Mouse (Mus musculus): ENCODE data around the gene Atp2a1.

Gene Atp2a1

GRCm38 (mm10) chr7:126472713-126473112 lies 9.8 kb upstream of the Atp2a1 start:
- DNase-seq (ENCODE audit: low spot score), result no peak

DNA sequence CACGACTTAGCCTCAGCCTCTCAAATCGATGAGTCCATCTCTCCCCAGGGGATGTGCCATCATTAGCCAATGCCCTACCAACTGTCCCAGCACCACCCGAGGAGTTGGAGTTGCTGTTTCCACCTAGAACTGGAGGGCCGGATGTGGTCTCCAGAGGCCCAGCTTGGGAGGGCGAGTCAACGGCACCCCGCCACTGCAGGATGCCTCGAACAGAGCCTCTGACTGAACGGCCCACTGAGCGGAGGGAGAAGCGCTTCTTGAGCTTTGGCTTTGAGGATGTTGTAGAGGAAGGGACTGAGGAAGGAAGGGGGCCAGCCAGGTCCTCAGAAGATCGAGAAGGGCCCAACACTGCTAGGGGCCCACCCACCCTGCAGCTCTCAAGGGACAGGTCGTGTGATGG lies 9.4 kb upstream of the Atp2a1 start:
- no peak for DNase-seq (ENCODE audit: low spot score)

GRCm38 (mm10) chr7:126471853-126472252 lies 8.9 kb upstream of the Atp2a1 start:
- DNase-seq (ENCODE audit: low spot score), result no peak

GRCm38 (mm10) chr7:126471361-126471760 lies 8.5 kb upstream of the Atp2a1 start:
- no peak for DNase-seq (ENCODE audit: low spot score)

GRCm38 (mm10) chr7:126470077-126470476 lies 7.2 kb upstream of the Atp2a1 start:
- DNase-seq (ENCODE audit: low spot score), result no peak

- DNase-seq (ENCODE audit: low spot score), result no peak
Measured at GRCm38 (mm10) chr7:126467834-126468627, 5.1 kb upstream of the Atp2a1 start.

- peak; percentile 69 for DNase-seq (ENCODE audit: low spot score)
Measured at GRCm38 (mm10) chr7:126467271-126467670, 4.4 kb upstream of the Atp2a1 start.

DNA sequence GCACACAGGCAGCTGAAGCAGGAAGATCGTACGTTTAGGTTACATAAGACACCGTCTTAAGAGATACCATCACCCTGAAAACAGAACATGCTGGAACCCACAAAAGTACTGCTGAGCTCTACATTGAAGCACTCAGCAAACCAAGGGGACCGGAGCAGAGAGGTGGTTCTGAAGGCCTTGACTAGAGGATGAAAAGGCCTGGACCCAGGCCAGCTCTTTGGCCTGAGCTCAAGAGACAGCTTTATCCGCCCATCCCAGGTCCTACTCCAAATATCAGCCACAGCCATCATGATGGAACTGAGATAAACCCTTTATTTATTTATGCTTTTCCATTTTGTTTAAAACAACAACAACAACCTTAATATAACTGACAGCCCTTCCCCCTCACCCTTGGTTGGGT lies 3.8 kb upstream of the Atp2a1 start:
- no peak for DNase-seq (ENCODE audit: low spot score)

DNA sequence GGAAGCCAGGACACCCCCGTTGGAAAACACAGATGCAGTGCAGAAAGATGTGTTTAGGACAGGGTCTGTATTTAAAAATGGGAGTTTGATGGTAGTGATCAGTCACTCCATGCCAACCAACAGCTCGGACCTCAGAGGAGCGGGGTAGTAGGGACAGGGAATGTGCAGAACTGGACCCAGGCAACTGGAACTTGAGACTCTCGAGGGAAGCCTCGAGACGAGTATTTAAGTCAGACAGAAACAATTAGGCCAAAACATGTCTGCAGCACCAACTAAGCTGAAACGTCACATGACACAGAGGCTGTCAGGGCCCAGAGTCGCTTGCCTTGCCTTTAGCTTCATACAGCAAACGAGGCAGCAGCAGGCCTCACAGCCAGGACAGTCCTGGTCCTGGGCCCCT lies 3.2 kb upstream of the Atp2a1 start:
- no peak for DNase-seq (ENCODE audit: low spot score)

DNA sequence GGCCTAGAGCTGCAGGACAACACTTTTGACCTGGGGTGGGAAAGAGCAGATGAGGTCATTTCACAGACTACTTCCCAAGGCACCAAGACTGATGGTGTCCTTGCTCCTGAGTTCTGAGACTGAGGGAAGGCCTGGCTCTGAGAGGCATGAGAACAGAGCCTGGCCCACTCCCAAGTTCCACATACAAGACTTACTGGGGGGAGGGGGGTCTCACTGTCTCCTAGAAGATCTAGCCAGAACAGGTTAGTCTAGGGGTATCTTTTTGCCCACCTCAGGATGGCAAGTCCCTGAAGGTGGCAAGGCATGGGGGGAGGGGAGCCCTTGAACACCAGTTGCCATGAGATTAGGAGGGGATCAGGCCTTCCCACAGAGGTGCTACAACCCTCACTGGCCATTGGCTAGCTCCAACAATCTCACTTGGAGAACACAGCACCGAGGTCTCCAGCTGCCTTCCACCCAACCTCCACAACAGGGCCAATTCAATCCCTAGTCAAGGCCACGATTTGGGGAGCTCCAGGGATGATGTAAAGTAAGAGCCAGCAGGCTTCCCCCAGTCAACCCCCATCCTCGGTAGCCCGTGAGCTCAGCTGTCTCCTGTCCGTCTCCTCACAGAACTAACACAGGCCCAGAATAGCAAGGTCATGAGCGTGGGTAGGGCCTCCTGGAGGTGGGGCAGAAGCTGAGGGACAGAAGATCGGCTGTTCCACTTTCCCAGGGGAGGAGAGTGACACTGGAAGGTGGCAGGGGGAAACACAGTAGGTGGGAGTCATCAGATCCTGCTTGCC lies 2.5 kb upstream of the Atp2a1 start:
- DNase-seq (ENCODE audit: low spot score), result no peak

GRCm38 (mm10) chr7:126464836-126465235 lies 1.9 kb upstream of the Atp2a1 start:
- no peak for DNase-seq (ENCODE audit: low spot score)

DNA sequence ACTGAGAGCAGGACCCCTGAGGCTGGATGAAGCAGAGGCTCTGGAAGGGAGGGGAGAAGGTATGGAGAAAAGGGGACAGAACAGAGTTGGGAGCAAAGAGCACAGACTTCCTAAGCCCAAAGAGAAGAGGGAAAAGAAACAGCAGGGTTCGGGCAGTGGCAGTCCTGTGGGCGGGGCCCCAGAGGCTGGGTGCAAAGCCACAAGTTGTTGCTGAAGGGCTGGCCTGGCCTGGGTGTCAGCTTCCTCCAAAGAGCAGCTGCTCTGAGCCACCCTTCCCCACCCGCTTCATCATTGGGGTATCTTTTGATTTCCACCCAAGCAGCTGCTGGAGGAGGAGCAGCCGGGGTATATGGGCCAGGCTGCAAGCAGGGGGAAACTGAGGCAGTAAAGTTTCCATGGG lies 1.2 kb upstream of the Atp2a1 start:
- no peak for DNase-seq (ENCODE audit: low spot score)

GRCm38 (mm10) chr7:126463547-126463946 lies 639 bp upstream of the Atp2a1 start:
- no peak for DNase-seq (ENCODE audit: low spot score)

DNA sequence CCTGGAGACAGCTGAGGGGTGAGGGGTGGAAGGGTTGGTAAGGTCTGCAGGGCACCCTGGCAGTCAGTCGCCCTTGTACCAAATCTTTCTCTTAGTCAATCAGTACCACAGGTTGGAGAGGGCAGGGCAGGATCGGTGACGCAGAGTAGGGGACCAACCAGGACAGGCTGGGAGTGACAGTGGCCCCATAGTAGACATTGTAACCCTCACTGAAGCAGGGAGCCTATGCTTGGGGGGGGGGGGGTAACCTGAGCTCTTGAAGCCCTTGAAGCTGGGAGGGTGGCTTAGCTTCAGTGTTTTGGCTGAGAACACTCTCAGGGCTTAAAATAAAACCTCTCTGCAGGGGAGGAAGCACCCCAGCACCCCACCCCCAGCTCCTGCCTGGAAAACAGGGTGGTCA lies 1.3 kb downstream of the Atp2a1 start:
- DNase-seq (ENCODE audit: low spot score), result no peak

GRCm38 (mm10) chr7:126460623-126461399 lies 2.1 kb downstream of the Atp2a1 start:
- no peak for DNase-seq (ENCODE audit: low spot score)

GRCm38 (mm10) chr7:126458844-126459618 lies 3.9 kb downstream of the Atp2a1 start:
- DNase-seq (ENCODE audit: low spot score), result no peak

- DNase-seq (ENCODE audit: low spot score), result no peak
Measured at GRCm38 (mm10) chr7:126458225-126458624, 4.7 kb downstream of the Atp2a1 start.

DNA sequence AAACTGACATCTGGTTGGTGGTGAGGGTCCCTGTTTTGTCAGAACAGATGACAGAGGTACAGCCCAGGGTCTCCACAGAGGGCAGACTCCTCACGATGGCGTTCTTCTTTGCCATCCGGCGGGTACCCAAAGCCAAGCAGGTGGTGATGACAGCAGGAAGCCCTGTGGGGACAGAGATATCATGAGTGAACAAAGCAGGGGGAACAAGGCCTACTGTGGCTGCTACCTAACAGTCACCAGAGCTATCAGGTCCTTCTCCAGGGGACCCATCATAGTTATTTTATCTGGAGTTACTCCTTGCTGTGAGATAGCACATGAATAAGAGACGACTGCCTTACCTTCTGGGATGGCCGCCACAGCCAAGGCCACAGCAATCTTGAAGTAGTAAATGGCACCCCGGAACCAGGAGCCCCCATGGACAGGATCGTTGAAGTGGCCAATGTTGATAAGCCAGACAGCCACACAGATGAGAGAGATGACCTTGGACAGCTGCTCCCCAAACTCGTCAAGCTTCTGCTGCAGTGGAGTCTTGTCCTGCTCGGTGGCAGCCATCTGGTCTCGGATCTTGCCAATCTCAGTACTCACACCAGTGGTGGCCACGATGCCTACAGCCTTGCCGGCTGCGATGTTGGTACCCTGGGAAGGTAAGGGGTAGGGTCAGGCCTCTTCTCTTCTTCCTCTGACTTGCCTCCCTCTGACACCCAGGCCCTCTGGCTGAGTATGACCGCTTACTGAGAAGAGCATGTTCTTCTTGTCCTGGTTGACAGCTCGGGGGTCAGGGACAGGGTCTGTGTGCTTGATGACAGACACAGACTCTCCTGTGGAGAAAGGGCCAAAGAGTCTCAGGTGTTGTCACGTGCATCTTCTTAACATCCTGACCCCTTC lies 6.3 kb downstream of the Atp2a1 start:
- no peak for DNase-seq (ENCODE audit: low spot score)

GRCm38 (mm10) chr7:126455242-126455641 lies 7.7 kb downstream of the Atp2a1 start:
- DNase-seq (ENCODE audit: low spot score), result no peak

DNA sequence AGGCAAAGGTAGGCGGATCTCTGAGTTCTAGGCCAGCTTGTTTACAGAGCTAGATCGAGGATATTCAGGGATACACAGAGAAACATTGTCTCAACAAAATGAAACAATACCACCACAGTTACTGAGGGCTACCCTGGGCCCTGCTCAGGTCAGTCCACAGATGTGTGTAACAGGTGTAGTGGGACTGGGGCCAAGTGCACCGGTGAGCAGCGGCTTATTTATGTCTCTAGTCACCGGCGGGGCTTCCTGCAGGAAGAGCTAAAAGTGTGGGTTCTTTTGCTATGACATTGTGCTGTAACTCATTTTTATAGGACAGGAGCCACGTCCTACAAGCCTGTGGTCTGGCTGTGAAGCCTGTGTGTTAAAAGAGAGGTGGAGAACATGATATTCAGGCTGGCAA lies 9.0 kb downstream of the Atp2a1 start:
- no peak for DNase-seq (ENCODE audit: low spot score)

- no peak for DNase-seq (ENCODE audit: low spot score)
Measured at GRCm38 (mm10) chr7:126452244-126452643, 10.7 kb downstream of the Atp2a1 start.

Measured in retina, embryonic 14.5 days (tissue).